Mouse (Mus musculus) layer of hippocampus, adult 18-20 months (tissue): ENCODE data around the gene Pde7b. TPM values are rescaled to one million over a fixed set of nuclear protein-coding genes. Genes with fewer than 3 reads are reported as not detected.
A peak's percentile ranks its signal among the peaks of the same experiment; 100 is the strongest.

ENCODE experiments used
- DNase-seq, 2 experiments: peaks; one replicate each; pipeline ENCODE4 v3.0.0; 2022; ENCODE audit warnings: low spot score in 2 of 2
- total RNA-seq, 2 experiments: library from RNA; stranded (reverse); gene quantifications; 2 replicates each; pipeline ENCODE4 v1.2.3; 2021

Pde7b gene
- total RNA-seq, 2 experiments from 2014 or later, result 21.2 to 27.0 TPM

GRCm38 (mm10) chr10:20377621-20378020 is 347.3 kb downstream of the Pde7b start:
- peak in 1 of 2 experiments; percentile 84 for DNase-seq

- DNase-seq, result no peak
Observed at GRCm38 (mm10) chr10:20372046-20372445, 352.8 kb downstream of the Pde7b start.

- no peak for DNase-seq
Observed at GRCm38 (mm10) chr10:20362450-20363118, 362.3 kb downstream of the Pde7b start.

GRCm38 (mm10) chr10:20361542-20362449 is 363.1 kb downstream of the Pde7b start:
- DNase-seq, result peak in 1 of 2 experiments; percentile 46

GRCm38 (mm10) chr10:20348894-20349293 is 376.0 kb downstream of the Pde7b start:
- no peak for DNase-seq

Other genes starting within 250 kb of the Pde7b start
- gene Ahi1, start 227.5 kb upstream of the Pde7b start, total RNA-seq, result 100 to 1,000 TPM; 236 to 240 TPM